Mouse (Mus musculus) megakaryocyte-erythroid progenitor cell, adult 5-6 weeks (primary cell): ENCODE results near the gene Cycs. TPM values are rescaled to one million over a fixed set of nuclear protein-coding genes. Genes with fewer than 3 reads are reported as not detected.

Experiments
- ATAC-seq: replicated peaks from 2 replicates; pipeline ENCODE4 v1.8.0; 2016; ENCODE audit warnings: mild to moderate bottlenecking, inconsistent platforms; ENCODE audit not compliant: severe bottlenecking, poor library complexity, low FRiP score, low TSS enrichment
- total RNA-seq, 2 experiments: library from RNA; stranded (forward) in 1 of 2; stranded (reverse) in 1 of 2; fragments of 200-1000, 215-1000 nt in 1 of 2; fragments of >200 nt in 1 of 2; fragmentation: Nextera tagmentation in 1 of 2; gene quantifications; 2 replicates each; pipeline ENCODE4 v1.2.3; 2014 to 2017

Gene Cycs
- total RNA-seq, 2 experiments from 2014 or later, result 71.1 to 130 TPM

GRCm38 (mm10) chr6:50549791-50550190 lies 16.5 kb downstream of the Cycs start:
- ATAC-seq, result no peak

GRCm38 (mm10) chr6:50549051-50549450 lies 17.3 kb downstream of the Cycs start:
- ATAC-seq, result no peak

GRCm38 (mm10) chr6:50545412-50546043 lies 20.8 kb downstream of the Cycs start:
- ATAC-seq, result peak; percentile 91

GRCm38 (mm10) chr6:50542535-50542934 lies 23.8 kb downstream of the Cycs start:
- no peak for ATAC-seq

- no peak for ATAC-seq
Measured at GRCm38 (mm10) chr6:50539641-50540040, 26.7 kb downstream of the Cycs start.

GRCm38 (mm10) chr6:50536461-50536892 lies 29.9 kb downstream of the Cycs start:
- peak; percentile 93 for ATAC-seq

- no peak for ATAC-seq
Measured at GRCm38 (mm10) chr6:50535346-50535745, 31.0 kb downstream of the Cycs start.

- ATAC-seq, result no peak
Measured at GRCm38 (mm10) chr6:50531920-50532319, 34.4 kb downstream of the Cycs start.

- ATAC-seq, result peak; percentile 54; the same call in 1 of the 2 replicates
Measured at GRCm38 (mm10) chr6:50531003-50531402, 35.3 kb downstream of the Cycs start.

- no peak for ATAC-seq
Measured at GRCm38 (mm10) chr6:50529194-50529593, 37.1 kb downstream of the Cycs start.

GRCm38 (mm10) chr6:50527416-50527815 lies 38.9 kb downstream of the Cycs start:
- ATAC-seq, result no peak

GRCm38 (mm10) chr6:50526597-50527024 lies 39.7 kb downstream of the Cycs start:
- ATAC-seq, result peak; percentile 71

GRCm38 (mm10) chr6:50525846-50526245 lies 40.5 kb downstream of the Cycs start:
- ATAC-seq, result no peak

- no peak for ATAC-seq
Measured at GRCm38 (mm10) chr6:50524261-50524896, 42.0 kb downstream of the Cycs start.

- no peak for ATAC-seq
Measured at GRCm38 (mm10) chr6:50522772-50523171, 43.6 kb downstream of the Cycs start.

- ATAC-seq, result no peak
Measured at GRCm38 (mm10) chr6:50521532-50522135, 44.7 kb downstream of the Cycs start.

- ATAC-seq, result no peak
Measured at GRCm38 (mm10) chr6:50520139-50520538, 46.2 kb downstream of the Cycs start.

- ATAC-seq, result peak; percentile 71
Measured at GRCm38 (mm10) chr6:50518371-50518770, 48.0 kb downstream of the Cycs start.
